Mouse (Mus musculus): ENCODE data around the gene Chn2.

- TF ChIP-seq MYC (IDR thresholded peaks at IDR 0.05; ENCODE audit: low read depth, low read length) (no peak), CTCF (conservative IDR thresholded peaks at IDR 0.05 in 1 of 2, IDR thresholded peaks at IDR 0.05 in 1 of 2; ENCODE audit: low read depth in 2 of 2, low read length in 2 of 2) (no peak), TBP (conservative IDR thresholded peaks at IDR 0.05; ENCODE audit: low read depth, low read length) (no peak), PAX5 (IDR thresholded peaks at IDR 0.05; ENCODE audit: low read length) (no peak), UBTF (IDR thresholded peaks at IDR 0.05; ENCODE audit: low read depth, low read length) (no peak), USF1 (IDR thresholded peaks at IDR 0.05; ENCODE audit: low read depth, low read length) (no peak), NELFE (IDR thresholded peaks at IDR 0.05; ENCODE audit: low read depth, low read length) (no peak), POLR2A (IDR thresholded peaks at IDR 0.05; ENCODE audit: low read depth, low read length) (no peak), SIN3A (IDR thresholded peaks at IDR 0.05; ENCODE audit: low read length) (no peak), JUND (conservative IDR thresholded peaks at IDR 0.05; ENCODE audit: low read depth, low read length) (no peak), E2F4 (IDR thresholded peaks at IDR 0.05; ENCODE audit: insufficient replicate concordance, low read depth, low read length) (no peak)
These were observed 488 bp upstream of the Chn2 start for GRCm38 (mm10) chr6:54038866-54039265.
